Mouse (Mus musculus): ENCODE data around the gene Cby3.
A peak's percentile ranks its signal among the peaks of the same experiment; 100 is the strongest.

Gene Cby3

GRCm38 (mm10) chr11:50364548-50364947 lies 10.3 kb downstream of the Cby3 start:
- peak; percentile 86 for DNase-seq (ENCODE audit: low spot score)

GRCm38 (mm10) chr11:50365322-50365721 lies 11.1 kb downstream of the Cby3 start:
- DNase-seq (ENCODE audit: low spot score): no peak

DNA sequence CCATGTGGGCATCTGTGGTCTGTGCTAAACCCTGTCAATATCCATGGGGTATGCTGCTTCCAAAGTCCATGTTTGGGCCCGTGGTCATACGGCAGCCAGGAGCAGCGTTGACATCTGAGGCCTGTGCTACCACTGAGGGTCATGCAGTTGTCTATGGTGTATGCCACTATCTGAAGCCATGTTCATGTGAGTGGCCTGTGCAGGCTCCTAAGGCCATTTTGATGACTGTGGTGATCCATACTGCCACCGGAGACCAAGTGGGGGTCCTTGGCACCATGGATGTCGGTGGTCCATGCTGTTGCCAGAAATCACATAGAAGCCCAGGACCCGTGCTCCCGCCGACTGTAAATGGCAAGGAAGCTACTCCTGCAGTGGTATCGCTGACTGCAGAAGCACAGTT lies 13.3 kb downstream of the Cby3 start:
- DNase-seq (ENCODE audit: low spot score): no peak

- DNase-seq (ENCODE audit: low spot score): no peak
Measured at GRCm38 (mm10) chr11:50369360-50369911, 15.2 kb downstream of the Cby3 start.

DNA sequence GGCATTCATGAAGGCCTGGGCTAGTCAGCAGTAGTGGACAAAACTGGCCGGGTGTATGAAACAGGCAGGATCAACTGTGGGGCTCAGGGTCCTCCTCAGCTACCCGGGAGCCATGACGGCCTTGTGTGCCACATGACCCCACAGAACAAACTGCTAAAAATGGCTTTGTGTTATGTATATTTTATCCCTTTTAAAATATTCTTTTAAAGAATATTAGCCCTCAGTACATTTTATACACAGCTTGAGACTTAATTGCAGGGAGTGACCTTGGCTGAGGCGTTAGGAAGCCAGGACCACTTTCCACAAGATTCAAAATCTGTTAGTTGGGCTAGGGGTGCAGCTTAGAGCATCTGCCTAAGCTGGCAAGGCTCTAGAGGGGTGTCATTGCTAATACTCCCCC lies 16.7 kb downstream of the Cby3 start:
- DNase-seq (ENCODE audit: low spot score): no peak

DNA sequence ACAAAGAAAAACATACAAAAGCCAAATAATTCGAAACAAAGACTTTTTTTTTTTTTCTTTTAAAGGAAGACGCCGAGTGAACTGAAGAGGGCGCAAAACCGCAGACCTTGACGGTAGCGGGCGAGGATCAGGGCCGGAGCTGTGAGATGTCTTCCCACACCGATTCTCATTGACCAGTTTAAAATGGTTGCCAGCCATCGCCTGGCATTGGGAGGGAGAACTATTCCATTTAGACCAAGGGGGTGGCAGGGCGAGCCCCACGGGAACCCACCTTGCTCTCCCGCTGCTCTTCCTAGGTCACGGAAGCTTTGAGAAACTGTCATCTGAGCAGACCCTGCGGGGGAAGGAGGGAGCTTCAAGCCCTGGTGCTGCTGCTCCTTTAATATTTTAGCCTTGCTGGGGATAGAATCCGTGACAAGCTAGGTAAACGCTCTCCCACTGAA lies 17.2 kb downstream of the Cby3 start:
- no peak for DNase-seq (ENCODE audit: low spot score)

GRCm38 (mm10) chr11:50371911-50372310 lies 17.6 kb downstream of the Cby3 start:
- DNase-seq (ENCODE audit: low spot score): no peak

GRCm38 (mm10) chr11:50373086-50373485 lies 18.8 kb downstream of the Cby3 start:
- DNase-seq (ENCODE audit: low spot score): no peak

- no peak for DNase-seq (ENCODE audit: low spot score)
Measured at GRCm38 (mm10) chr11:50373621-50374020, 19.4 kb downstream of the Cby3 start.

- no peak for DNase-seq (ENCODE audit: low spot score)
Measured at GRCm38 (mm10) chr11:50374286-50375015, 20.2 kb downstream of the Cby3 start.

- no peak for DNase-seq (ENCODE audit: low spot score)
Measured at GRCm38 (mm10) chr11:50375421-50375820, 21.2 kb downstream of the Cby3 start.

DNA sequence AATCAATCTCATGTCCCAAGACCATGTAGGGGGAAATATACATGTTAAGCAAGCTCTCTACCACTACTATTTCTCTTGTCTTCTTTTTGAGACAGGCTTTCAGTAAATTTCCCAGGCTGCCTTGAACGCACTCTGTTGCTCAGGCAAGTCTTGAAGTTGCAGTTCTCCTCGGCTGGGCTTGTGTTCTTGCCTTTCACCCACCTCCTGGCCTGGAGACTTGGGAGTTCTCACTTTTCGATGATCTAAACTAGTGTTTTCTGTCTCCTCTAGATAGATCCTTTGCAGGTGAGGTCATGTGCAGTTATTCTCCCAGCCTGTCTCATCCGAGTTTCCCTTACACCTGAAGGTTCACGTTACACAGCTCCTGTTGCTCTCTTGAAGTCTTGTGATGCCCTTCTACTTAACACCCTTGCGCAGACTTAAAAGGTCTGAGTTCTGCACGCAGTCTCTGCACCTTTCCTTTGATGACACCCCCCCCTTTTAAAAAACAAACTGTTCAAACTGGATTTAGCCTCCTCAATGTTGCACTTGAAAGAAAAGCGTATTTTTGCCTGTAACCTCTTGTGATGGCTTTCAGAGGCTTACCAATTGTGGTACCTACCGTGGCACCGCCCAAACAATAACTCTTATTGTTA lies 22.0 kb downstream of the Cby3 start:
- no peak for DNase-seq (ENCODE audit: low spot score)

DNA sequence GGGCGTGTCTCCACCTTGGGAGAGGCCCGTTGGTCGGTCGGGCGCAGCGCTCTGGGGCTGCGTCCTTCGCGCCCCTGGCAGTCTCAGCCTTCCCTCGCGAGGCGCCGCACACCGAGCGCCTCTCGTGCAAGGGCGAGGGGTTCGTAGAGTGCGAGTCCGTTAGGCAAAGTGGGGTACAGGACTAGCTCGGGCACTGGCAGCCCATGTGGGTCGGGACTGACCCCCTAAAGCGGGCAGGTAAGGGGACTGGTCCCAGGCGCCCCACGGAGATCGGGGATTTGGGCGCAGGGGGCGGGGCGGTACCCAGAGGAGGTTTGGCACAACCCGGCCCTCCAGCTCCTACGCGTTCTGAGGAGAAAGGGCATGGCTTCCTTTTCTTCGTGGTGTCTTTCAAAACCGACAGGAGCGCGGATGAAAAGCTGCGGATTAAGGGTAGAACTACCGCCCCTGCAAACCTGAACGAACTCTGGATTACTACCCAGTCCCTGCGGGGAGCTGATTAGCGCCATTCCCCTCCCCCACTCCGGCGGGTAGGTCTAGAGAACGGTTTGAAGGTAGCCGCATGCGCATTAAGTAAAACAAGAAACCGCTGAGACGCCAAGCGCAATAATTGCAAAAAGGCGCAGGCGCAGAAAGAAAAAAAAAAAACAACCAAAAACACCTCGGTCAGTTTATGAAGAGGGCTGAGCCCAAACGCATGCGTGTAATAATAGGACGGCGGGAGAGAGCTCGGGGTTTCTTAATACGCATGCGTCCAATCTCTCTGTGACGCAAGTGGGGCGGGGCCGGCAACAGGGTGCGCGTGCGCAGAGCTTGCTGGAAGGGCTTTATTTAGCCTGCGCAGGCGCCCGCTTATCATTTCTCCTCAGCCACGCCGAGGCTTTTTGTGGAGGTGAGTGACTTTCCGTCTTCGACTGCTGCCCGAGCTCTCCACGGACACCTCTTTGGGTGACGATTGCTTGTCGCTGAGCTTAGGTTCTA lies 22.9 kb downstream of the Cby3 start, which contains the start of gene Hnrnph1:
TSS of gene Hnrnph1 (plus strand) at position 80 of the 981 bp plus-strand sequence.
- peak; percentile 97 for DNase-seq (ENCODE audit: low spot score)

- DNase-seq (ENCODE audit: low spot score): peak; percentile 47
Measured at GRCm38 (mm10) chr11:50377892-50378684, 23.8 kb downstream of the Cby3 start.

- DNase-seq (ENCODE audit: low spot score): no peak
Measured at GRCm38 (mm10) chr11:50379023-50379752, 24.9 kb downstream of the Cby3 start.

GRCm38 (mm10) chr11:50381311-50381710 lies 27.0 kb downstream of the Cby3 start:
- no peak for DNase-seq (ENCODE audit: low spot score)

DNA sequence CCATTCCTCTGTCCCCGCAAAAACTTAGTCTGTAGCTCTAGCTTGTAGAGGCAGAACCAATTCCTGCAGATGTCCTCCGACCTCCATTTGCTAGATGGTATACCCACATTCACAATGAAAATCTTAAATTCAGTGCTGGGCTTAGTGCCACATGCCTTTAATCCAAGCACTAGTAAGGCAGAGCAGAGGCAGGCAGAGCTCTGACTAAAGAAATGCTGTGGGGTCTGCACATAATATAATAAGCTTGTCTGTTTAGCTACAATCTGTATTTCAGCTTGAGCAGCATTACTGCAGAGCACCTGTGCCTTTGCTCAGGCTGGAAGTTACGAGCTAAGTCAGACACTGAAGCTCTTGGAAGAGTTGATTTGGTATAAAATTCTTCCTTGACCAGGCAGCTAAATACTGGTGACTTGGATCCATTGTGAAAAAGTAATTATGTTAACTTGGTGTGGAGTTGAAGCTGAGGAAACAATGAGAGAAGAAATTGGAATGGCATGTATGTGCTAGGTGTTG lies 33.0 kb downstream of the Cby3 start:
- no peak for DNase-seq (ENCODE audit: low spot score)

- no peak for DNase-seq (ENCODE audit: low spot score)
Measured at GRCm38 (mm10) chr11:50387697-50388096, 33.4 kb downstream of the Cby3 start.

DNA sequence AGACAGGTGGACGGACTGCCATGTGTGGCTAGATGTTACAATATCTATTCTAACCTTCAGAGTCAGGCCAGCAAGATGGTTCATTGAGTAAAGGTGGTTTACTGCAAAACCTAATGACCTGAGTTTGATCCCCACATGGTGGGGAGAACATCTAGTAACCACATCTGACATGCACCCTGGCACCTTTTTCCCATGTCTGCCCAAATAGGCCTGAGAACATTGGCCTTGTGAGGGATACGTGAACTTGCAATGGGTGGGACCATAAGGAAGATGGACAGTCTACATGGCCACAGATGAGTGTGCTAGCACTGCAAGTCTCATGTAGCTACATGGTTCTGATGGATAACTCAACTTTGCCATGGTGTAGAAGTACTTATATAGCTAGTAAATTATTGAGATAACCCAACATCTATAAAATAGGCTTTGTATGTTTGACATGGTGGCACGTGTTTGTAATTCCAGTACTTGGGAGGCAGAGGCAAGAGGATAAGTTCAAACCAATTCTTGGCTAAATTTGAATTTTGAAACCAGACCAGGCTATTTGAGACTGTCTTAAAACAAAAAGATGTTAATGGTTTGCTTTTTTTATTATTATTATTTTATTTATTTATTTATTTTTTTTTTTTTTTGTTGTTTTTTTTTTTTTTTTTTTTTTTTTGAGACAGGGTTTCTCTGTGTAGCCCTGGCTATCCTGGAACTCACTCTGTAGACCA lies 34.1 kb downstream of the Cby3 start:
- DNase-seq (ENCODE audit: low spot score): no peak

DNA sequence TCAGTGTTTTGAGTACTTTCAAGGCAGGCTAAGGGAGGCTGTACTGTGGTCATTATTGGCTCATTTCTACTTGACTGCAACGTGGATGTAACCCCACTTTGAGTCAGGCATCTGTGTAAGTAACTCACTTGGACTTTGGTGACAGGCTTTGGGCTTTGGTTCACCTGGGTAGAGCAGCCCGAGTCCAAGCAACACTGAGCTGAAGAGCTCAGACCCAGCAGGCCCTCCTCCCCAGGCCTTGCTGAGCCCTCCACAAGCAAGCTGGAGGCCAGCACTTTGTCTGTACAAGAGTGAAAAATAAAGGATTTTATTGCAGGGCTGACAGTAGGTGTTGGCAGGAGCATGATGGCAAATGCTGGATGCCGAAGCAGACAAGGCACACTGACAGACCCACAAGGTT lies 34.7 kb downstream of the Cby3 start:
- no peak for DNase-seq (ENCODE audit: low spot score)
